Mouse (Mus musculus) midbrain, embryonic 15.5 days (tissue): ENCODE measurements at regions not wholly inside any gene's neighbourhood (a gene's known extent, or its start where the extent isn't known, plus 50 kb on each side); places are given as distances from the start of the nearest gene placed in this dataset.

Experiments
- ATAC-seq: fragments of 200-750 bp; cut with Nextera tagmentation; replicated peaks from 2 replicates; pipeline ENCODE4 v1.8.0; 2017; ENCODE audit warnings: moderate TSS enrichment
- H3K27ac ChIP-seq: fragments of 300-500 bp; sonication (generic); 2 replicates; pipeline ENCODE4 v1.5.1; 2015; ENCODE audit warnings: mild to moderate bottlenecking, inconsistent platforms
- H3K27me3 ChIP-seq: fragments of 300-500 bp; sonication (generic); replicated peaks from 2 replicates; pipeline ENCODE4 v1.6.1; 2015; ENCODE audit warnings: inconsistent platforms
- H3K36me3 ChIP-seq: fragments of 300-500 bp; sonication (generic); replicated peaks from 2 replicates; pipeline ENCODE4 v1.6.1; 2015; ENCODE audit warnings: inconsistent platforms
- H3K4me1 ChIP-seq: fragments of 300-500 bp; sonication (generic); 2 replicates; pipeline ENCODE4 v1.6.1; 2015; ENCODE audit warnings: inconsistent platforms
- H3K4me2 ChIP-seq: fragments of 300-500 bp; sonication (generic); 2 replicates; pipeline ENCODE4 v1.6.1; 2015; ENCODE audit warnings: inconsistent platforms, mild to moderate bottlenecking, moderate library complexity
- H3K4me3 ChIP-seq: fragments of 300-500 bp; sonication (generic); 2 replicates; pipeline ENCODE4 v1.5.1; 2015; ENCODE audit warnings: mild to moderate bottlenecking, inconsistent platforms
- H3K9ac ChIP-seq: fragments of 300-500 bp; sonication (generic); 2 replicates; pipeline ENCODE4 v1.6.1; 2015; ENCODE audit warnings: mild to moderate bottlenecking, inconsistent platforms
- H3K9me3 ChIP-seq: fragments of 300-500 bp; sonication (generic); 2 replicates; pipeline ENCODE4 v1.6.1; 2016; ENCODE audit warnings: inconsistent platforms
- WGBS: fragments of 180-500 bp; shearing (Covaris S2); methylation state at CpG from one replicate; pipeline ENCODE4 v1.1.7; 2015; ENCODE audit warnings: mixed read lengths; 5-methylcytosine and 5-hydroxymethylcytosine counted together

GRCm38 (mm10) chr4:10285562-10285961, 588.7 kb upstream of the 2610301B20Rik start:
- Histone ChIP-seq H3K4me3 (no peak overlapping the region), H3K4me2 (no peak overlapping the region), H3K9ac (no peak overlapping the region), H3K27ac (no peak overlapping the region), H3K36me3 (no peaks in the 10 kb centered on the region), H3K27me3 (no peaks in the 10 kb centered on the region), H3K9me3 (no peaks in the 10 kb centered on the region), H3K4me1 (no peaks in the 10 kb centered on the region)
- ATAC-seq: no peak
- 74% methylated on average over 2 of the region's 2 CpGs for WGBS

- Histone ChIP-seq H3K27me3 (no peaks in the 10 kb centered on the region), H3K4me2 (no peak overlapping the region), H3K27ac (no peak overlapping the region), H3K4me1 (no peaks in the 10 kb centered on the region), H3K4me3 (no peak overlapping the region), H3K36me3 (no peaks in the 10 kb centered on the region), H3K9ac (no peak overlapping the region), H3K9me3 (no peaks in the 10 kb centered on the region)
- ATAC-seq: no peak
- WGBS: 70% methylated on average over 3 of the region's 3 CpGs
These were observed 584.0 kb upstream of the 2610301B20Rik start for GRCm38 (mm10) chr4:10290326-10290725.

- no peaks in the 10 kb centered on the region for H3K36me3 ChIP-seq
- ATAC-seq: no peak
- H3K27me3 ChIP-seq: no peaks in the 10 kb centered on the region
- no peaks in the 10 kb centered on the region for H3K4me1 ChIP-seq
- H3K4me2 ChIP-seq: no peak overlapping the region
- no peak overlapping the region for H3K27ac ChIP-seq
- H3K9me3 ChIP-seq: no peaks in the 10 kb centered on the region
- WGBS: 87% methylated on average over 4 of the region's 4 CpGs
- no peak overlapping the region for H3K9ac ChIP-seq
- no peak overlapping the region for H3K4me3 ChIP-seq
These were observed 579.2 kb upstream of the 2610301B20Rik start for GRCm38 (mm10) chr4:10295012-10295530.

- H3K9me3 ChIP-seq: no peaks in the 10 kb centered on the region
- no peak overlapping the region for H3K4me3 ChIP-seq
- WGBS: 96% methylated on average over 1 of the region's 1 CpGs
- H3K36me3 ChIP-seq: no peaks in the 10 kb centered on the region
- no peaks in the 10 kb centered on the region for H3K27me3 ChIP-seq
- no peak overlapping the region for H3K9ac ChIP-seq
- no peak overlapping the region for H3K27ac ChIP-seq
- no peak overlapping the region for H3K4me2 ChIP-seq
- H3K4me1 ChIP-seq: no peaks in the 10 kb centered on the region
- ATAC-seq: no peak
These were observed 578.1 kb upstream of the 2610301B20Rik start for GRCm38 (mm10) chr4:10296220-10296619.

GRCm38 (mm10) chr4:10311886-10312285, 562.4 kb upstream of the 2610301B20Rik start:
- H3K36me3 ChIP-seq: no peaks in the 10 kb centered on the region
- H3K4me3 ChIP-seq: no peak overlapping the region
- ATAC-seq: no peak
- H3K4me1 ChIP-seq: no peaks in the 10 kb centered on the region
- no peak overlapping the region for H3K4me2 ChIP-seq
- no peaks in the 10 kb centered on the region for H3K9me3 ChIP-seq
- no peak overlapping the region for H3K9ac ChIP-seq
- H3K27ac ChIP-seq: no peak overlapping the region
- no peaks in the 10 kb centered on the region for H3K27me3 ChIP-seq
- WGBS: 78% methylated on average over 5 of the region's 5 CpGs

GRCm38 (mm10) chr4:10315144-10315543, 559.2 kb upstream of the 2610301B20Rik start:
- Histone ChIP-seq H3K27me3 (no peaks in the 10 kb centered on the region), H3K9me3 (no peaks in the 10 kb centered on the region), H3K36me3 (no peaks in the 10 kb centered on the region), H3K4me2 (no peak overlapping the region), H3K27ac (no peak overlapping the region), H3K4me1 (no peaks in the 10 kb centered on the region), H3K9ac (no peak overlapping the region), H3K4me3 (no peak overlapping the region)
- WGBS: 76% methylated on average over 4 of the region's 4 CpGs
- no peak for ATAC-seq

GRCm38 (mm10) chr4:10315875-10316274, 558.4 kb upstream of the 2610301B20Rik start:
- H3K9ac ChIP-seq: no peak overlapping the region
- no peaks in the 10 kb centered on the region for H3K9me3 ChIP-seq
- WGBS: 53% methylated on average over 3 of the region's 3 CpGs
- no peak overlapping the region for H3K27ac ChIP-seq
- no peak for ATAC-seq
- H3K36me3 ChIP-seq: no peaks in the 10 kb centered on the region
- H3K4me2 ChIP-seq: no peak overlapping the region
- H3K4me3 ChIP-seq: no peak overlapping the region
- no peaks in the 10 kb centered on the region for H3K27me3 ChIP-seq
- H3K4me1 ChIP-seq: no peaks in the 10 kb centered on the region

- ATAC-seq: no peak
- H3K4me3 ChIP-seq: no peak overlapping the region
- H3K4me2 ChIP-seq: no peak overlapping the region
- no peak overlapping the region for H3K27ac ChIP-seq
- 76% methylated on average over 2 of the region's 2 CpGs for WGBS
- no peaks in the 10 kb centered on the region for H3K27me3 ChIP-seq
- H3K36me3 ChIP-seq: no peaks in the 10 kb centered on the region
- H3K9me3 ChIP-seq: no peaks in the 10 kb centered on the region
- no peaks in the 10 kb centered on the region for H3K4me1 ChIP-seq
- H3K9ac ChIP-seq: no peak overlapping the region
These were observed 530.2 kb upstream of the 2610301B20Rik start for GRCm38 (mm10) chr4:10344147-10344546.

- Histone ChIP-seq H3K4me1 (no peaks in the 10 kb centered on the region), H3K27me3 (no peaks in the 10 kb centered on the region), H3K27ac (no peak overlapping the region), H3K4me2 (no peak overlapping the region), H3K9ac (no peak overlapping the region), H3K36me3 (no peaks in the 10 kb centered on the region), H3K9me3 (no peaks in the 10 kb centered on the region), H3K4me3 (no peak overlapping the region)
- no peak for ATAC-seq
- WGBS: 79% methylated on average over 4 of the region's 4 CpGs
These were observed 522.2 kb upstream of the 2610301B20Rik start for GRCm38 (mm10) chr4:10351876-10352627.

GRCm38 (mm10) chr4:10357572-10357971, 516.7 kb upstream of the 2610301B20Rik start:
- Histone ChIP-seq H3K9me3 (no peaks in the 10 kb centered on the region), H3K4me1 (no peaks in the 10 kb centered on the region), H3K27ac (no peak overlapping the region), H3K4me3 (no peak overlapping the region), H3K36me3 (no peaks in the 10 kb centered on the region), H3K27me3 (no peaks in the 10 kb centered on the region), H3K4me2 (no peak overlapping the region), H3K9ac (no peak overlapping the region)
- ATAC-seq: no peak
- WGBS: 71% methylated on average over 3 of the region's 3 CpGs

- Histone ChIP-seq H3K4me3 (no peak overlapping the region), H3K4me1 (no peaks in the 10 kb centered on the region), H3K36me3 (no peaks in the 10 kb centered on the region), H3K9ac (no peak overlapping the region), H3K27ac (no peak overlapping the region), H3K27me3 (no peaks in the 10 kb centered on the region), H3K9me3 (no peaks in the 10 kb centered on the region), H3K4me2 (no peak overlapping the region)
- WGBS: 95% methylated on average over 2 of the region's 2 CpGs
- no peak for ATAC-seq
These were observed 484.5 kb upstream of the 2610301B20Rik start for GRCm38 (mm10) chr4:10389790-10390189.

- Histone ChIP-seq H3K4me3 (no peak overlapping the region), H3K9ac (no peak overlapping the region), H3K36me3 (no peaks in the 10 kb centered on the region)
These were observed 477.0 kb upstream of the 2610301B20Rik start for GRCm38 (mm10) chr4:10397249-10397648.

GRCm38 (mm10) chr4:10398075-10398474, 476.2 kb upstream of the 2610301B20Rik start:
- ATAC-seq: no peak
- no peak overlapping the region for H3K4me3 ChIP-seq
- no peaks in the 10 kb centered on the region for H3K9me3 ChIP-seq
- no peak overlapping the region for H3K9ac ChIP-seq
- H3K4me1 ChIP-seq: no peaks in the 10 kb centered on the region
- WGBS: 94% methylated on average over 2 of the region's 2 CpGs
- no peak overlapping the region for H3K27ac ChIP-seq
- H3K36me3 ChIP-seq: no peaks in the 10 kb centered on the region
- no peaks in the 10 kb centered on the region for H3K27me3 ChIP-seq
- H3K4me2 ChIP-seq: no peak overlapping the region

More at GRCm38 (mm10) chr4:10397249-10397648, 477.0 kb upstream of the 2610301B20Rik start:
- H3K9me3 ChIP-seq: no peaks in the 10 kb centered on the region
- H3K27ac ChIP-seq: no peak overlapping the region
- ATAC-seq: no peak
- H3K4me1 ChIP-seq: no peaks in the 10 kb centered on the region
- no peak overlapping the region for H3K4me2 ChIP-seq
- no peaks in the 10 kb centered on the region for H3K27me3 ChIP-seq
